Mouse (Mus musculus): ENCODE data around the gene Lrguk.

- TF ChIP-seq CTCF (IDR thresholded peaks at IDR 0.05; ENCODE audit: extremely low read depth, insufficient read depth, low read length): no peak
- no peak for TF ChIP-seq POLR2A (IDR thresholded peaks at IDR 0.05; ENCODE audit: extremely low read depth, insufficient read depth, low read length)
Measured at GRCm38 (mm10) chr6:34142931-34143330, 113.7 kb downstream of the Lrguk start.
